Comparison of ENCODE assay signal across 7 mouse cellular contexts in the genomic region with DNA sequence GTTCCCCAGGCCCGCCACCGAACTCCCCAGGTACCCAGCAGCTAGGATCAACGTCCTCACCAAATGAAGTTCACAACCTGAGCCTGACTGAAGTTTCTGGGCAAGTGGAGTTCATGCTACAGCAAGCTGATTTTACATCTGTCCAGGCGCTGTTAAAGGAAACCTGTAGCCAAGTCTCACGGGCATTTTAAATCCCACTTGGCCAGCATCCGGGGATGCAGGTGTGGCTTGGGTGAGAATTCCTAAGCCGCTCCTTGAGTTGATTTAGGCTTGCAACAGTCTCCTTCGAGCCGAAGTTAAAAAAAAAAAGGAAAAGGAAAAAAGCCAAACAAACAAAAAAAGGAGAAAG. TPM values are rescaled to one million over a fixed set of nuclear protein-coding genes. Genes with fewer than 3 reads are reported as not detected.
DNase-seq lines count a peak whose midpoint lies in the region; ATAC-seq and TF ChIP-seq lines count a peak whose summit lies in the region.

Gene Pfkl, minus strand, starts transcription at position 139 of the 349 bp plus-strand sequence.

- H3K36me3 ChIP-seq in testis, adult 2 months (ENCODE audit: control insufficient read depth, insufficient read depth, low read length): no peaks in the 10 kb centered on the region
- H3K36me3 ChIP-seq in embryonic facial prominence, embryonic 12.5 days: peaks cover 8% of the 10 kb centered on the region; the same call in 1 of the 2 replicates
- H3K36me3 ChIP-seq in hindbrain, embryonic 10.5 days: peaks cover 14% of the 10 kb centered on the region
- H3K36me3 ChIP-seq in liver, embryonic 12.5 days: peaks cover 24% of the 10 kb centered on the region

- peak within 1 kb of the TSS; percentile 79 for H3K9ac ChIP-seq in embryonic facial prominence, embryonic 12.5 days
- peak within 1 kb of the TSS; percentile 95 for H3K9ac ChIP-seq in liver, embryonic 12.5 days

- TF ChIP-seq POLR2A in testis, adult 2 months (IDR thresholded peaks at IDR 0.05; ENCODE audit: control insufficient read depth, low read depth, low read length): no peak

- H3K4me2 ChIP-seq in embryonic facial prominence, embryonic 12.5 days (replicated peaks): peak within 1 kb of the TSS; percentile 78
- H3K4me2 ChIP-seq in liver, embryonic 12.5 days: peak within 1 kb of the TSS; percentile 98

- peak within 1 kb of the TSS; percentile 64 for H3K27ac ChIP-seq in testis, adult 2 months (ENCODE audit: control insufficient read depth, insufficient read depth, low read depth, low read length)
- peak within 1 kb of the TSS; percentile 94 for H3K27ac ChIP-seq in embryonic facial prominence, embryonic 12.5 days
- H3K27ac ChIP-seq in hindbrain, embryonic 10.5 days: peak within 1 kb of the TSS; percentile 98
- peak within 1 kb of the TSS; percentile 99 for H3K27ac ChIP-seq in liver, embryonic 12.5 days

- peak within 1 kb of the TSS; percentile 78 for H3K4me3 ChIP-seq in testis, adult 2 months (ENCODE audit: control insufficient read depth, low read depth, low read length)
- H3K4me3 ChIP-seq in embryonic facial prominence, embryonic 12.5 days: peak within 1 kb of the TSS; percentile 64
- H3K4me3 ChIP-seq in hindbrain, embryonic 10.5 days: peak within 1 kb of the TSS; percentile 87
- H3K4me3 ChIP-seq in liver, embryonic 12.5 days: peak within 1 kb of the TSS; percentile 86

- no peak for DNase-seq in testis, postnatal 14 days (ENCODE audit: low spot score)
- DNase-seq in hindbrain, embryonic 10.5 days (ENCODE audit: low spot score): no peak
- DNase-seq in natural killer cell, adult 2 months (ENCODE audit: low spot score in 2 of 2): no peak
- DNase-seq in urinary bladder, postnatal 36 days (ENCODE audit: low spot score in 2 of 2): no peak

- WGBS in embryonic facial prominence, embryonic 12.5 days: 0% methylated on average over 9 of the region's 9 CpGs
- under 1% methylated on average over 9 of the region's 9 CpGs for WGBS in hindbrain, embryonic 10.5 days
- 0% methylated on average over 9 of the region's 9 CpGs for WGBS in liver, embryonic 12.5 days (ENCODE audit: insufficient replicate concordance)

- no peaks in the 10 kb centered on the region for H3K27me3 ChIP-seq in testis, adult 2 months (ENCODE audit: control insufficient read depth, insufficient read depth, low read length)
- no peaks in the 10 kb centered on the region for H3K27me3 ChIP-seq in embryonic facial prominence, embryonic 12.5 days
- 0 out of 2 replicates have a peak, but pooled peaks cover 3% of the 10 kb centered on the region for H3K27me3 ChIP-seq in hindbrain, embryonic 10.5 days (ENCODE audit: insufficient read depth, poor library complexity, severe bottlenecking)
- no peaks in the 10 kb centered on the region for H3K27me3 ChIP-seq in liver, embryonic 12.5 days (replicated peaks)

- peaks cover 15% of the 10 kb centered on the region for H3K4me1 ChIP-seq in testis, adult 2 months (ENCODE audit: control insufficient read depth, insufficient read depth, low read length)
- H3K4me1 ChIP-seq in embryonic facial prominence, embryonic 12.5 days: peaks cover 30% of the 10 kb centered on the region
- H3K4me1 ChIP-seq in hindbrain, embryonic 10.5 days (replicated peaks): peaks cover 54% of the 10 kb centered on the region
- peaks cover 48% of the 10 kb centered on the region for H3K4me1 ChIP-seq in liver, embryonic 12.5 days

- no peak for ATAC-seq in embryonic facial prominence, embryonic 12.5 days (ENCODE audit: insufficient number of reproducible peaks, insufficient read depth, low FRiP score, low TSS enrichment)
- no peak for ATAC-seq in liver, embryonic 12.5 days

- no peaks in the 10 kb centered on the region for H3K9me3 ChIP-seq in embryonic facial prominence, embryonic 12.5 days
- peaks cover 5% of the 10 kb centered on the region; the same call in 1 of the 2 replicates for H3K9me3 ChIP-seq in hindbrain, embryonic 10.5 days
- H3K9me3 ChIP-seq in liver, embryonic 12.5 days (replicated peaks): no peaks in the 10 kb centered on the region

- TF ChIP-seq CTCF in testis, adult 2 months (IDR thresholded peaks at IDR 0.05; ENCODE audit: control insufficient read depth, insufficient read depth, insufficient replicate concordance, low read depth, low read length): no peak

RNA-seq across cellular contexts. Expression of gene Pfkl, which starts in this region (rescaled TPM):
- polyA plus RNA-seq in testis, adult 2 months (2012; rRNA removed): 16.3 and 18.3 TPM in 2 replicates
- 137 TPM in 2 replicates for polyA plus RNA-seq in embryonic facial prominence, embryonic 12.5 days (2016; fragmentation: Nextera tagmentation; extraction: Ambion mirVana)
- 187 and 243 TPM in 2 replicates for polyA plus RNA-seq in hindbrain, embryonic 10.5 days (2016; fragmentation: Nextera tagmentation; extraction: Ambion mirVana)
- polyA plus RNA-seq in liver, embryonic 12.5 days (2016; fragmentation: Nextera tagmentation; extraction: Ambion mirVana): 152 and 157 TPM in 2 replicates
